In the genomic region with DNA sequence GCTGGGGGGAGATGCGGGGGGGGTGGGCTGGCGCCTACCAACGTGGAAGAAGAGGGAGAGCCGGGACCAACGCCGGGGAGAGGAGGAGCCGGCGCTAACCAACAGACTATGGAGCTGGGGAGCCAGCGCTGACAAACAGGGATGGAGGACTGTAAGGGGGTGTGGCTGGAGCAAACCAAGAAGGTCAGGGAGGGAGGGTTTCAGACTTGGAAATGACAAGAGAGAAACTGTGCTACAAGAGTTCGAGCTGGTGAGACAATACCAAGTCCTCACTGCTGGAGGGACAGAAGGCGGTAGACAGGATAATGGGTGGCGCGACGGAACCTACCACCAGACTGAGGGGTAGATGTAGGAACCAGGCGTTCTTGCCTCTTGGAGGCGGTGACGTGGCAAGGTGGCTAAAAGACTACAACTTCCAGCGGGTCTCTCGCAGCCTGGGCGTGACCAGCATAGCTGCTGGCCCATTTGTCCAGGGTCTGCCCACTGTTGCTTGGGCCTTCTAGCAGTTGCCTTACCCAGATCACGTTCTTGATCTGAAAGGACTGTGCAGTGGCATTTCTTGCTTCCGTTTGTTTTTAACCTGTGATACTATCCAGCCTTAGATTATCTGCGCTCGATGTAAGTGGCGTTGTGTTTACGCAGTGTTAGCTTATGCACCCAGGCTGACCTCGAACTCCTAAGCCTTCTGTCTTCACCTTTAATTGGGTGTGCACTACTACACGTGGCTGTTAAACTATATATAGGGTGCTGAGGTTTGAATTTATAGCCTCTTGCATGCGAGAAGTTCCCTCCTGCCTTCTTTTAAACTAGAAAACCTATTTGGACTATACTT, we compare ENCODE assay signal across 8 mouse cellular contexts. TPM values are rescaled to one million over a fixed set of nuclear protein-coding genes. Genes with fewer than 3 reads are reported as not detected.
DNase-seq lines count a peak whose midpoint lies in the region; ATAC-seq and TF ChIP-seq lines count a peak whose summit lies in the region.

Gene Ptov1, minus strand, starts transcription at position 92 of the 832 bp plus-strand sequence.

- peaks cover 60% of the 10 kb centered on the region for H3K4me1 ChIP-seq in erythroblast, embryonic 14.5 days (ENCODE audit: control insufficient read depth)
- H3K4me1 ChIP-seq in heart, embryonic 11.5 days (ENCODE audit: control insufficient read depth, insufficient read depth, low read length) = peaks cover 51% of the 10 kb centered on the region
- H3K4me1 ChIP-seq in kidney, embryonic 16.5 days (ENCODE audit: insufficient read depth, low read length) = peaks cover 41% of the 10 kb centered on the region
- H3K4me1 ChIP-seq in liver, adult 2 months (ENCODE audit: control insufficient read depth, insufficient read depth, low read length) = peaks cover 19% of the 10 kb centered on the region

- peak within 1 kb of the TSS; percentile 100 for H3K9ac ChIP-seq in heart, embryonic 11.5 days (ENCODE audit: low read depth, low read length)
- H3K9ac ChIP-seq in kidney, embryonic 16.5 days (replicated peaks; ENCODE audit: low read length) = peak within 1 kb of the TSS; percentile 100
- H3K9ac ChIP-seq in liver, adult 2 months (ENCODE audit: low read depth, low read length) = peak within 1 kb of the TSS; percentile 99

- peaks cover 39% of the 10 kb centered on the region for H3K79me2 ChIP-seq in C2C12 (ENCODE audit: control insufficient read depth, insufficient read depth)
- H3K79me2 ChIP-seq in liver, adult 2 months (ENCODE audit: control insufficient read depth, insufficient read depth, low read length) = peaks cover 5% of the 10 kb centered on the region; the same call in 1 of the 2 replicates
- peaks cover 37% of the 10 kb centered on the region for H3K79me2 ChIP-seq in myocyte (ENCODE audit: control insufficient read depth, insufficient read depth)

- 7% methylated on average over 29 of the region's 29 CpGs for WGBS in heart, embryonic 11.5 days (ENCODE audit: insufficient replicate concordance)
- 5% methylated on average over 29 of the region's 29 CpGs for WGBS in kidney, embryonic 16.5 days
- WGBS in liver, adult 2 months = 4% methylated on average over 29 of the region's 29 CpGs

- DNase-seq in brain, embryonic 14.5 days (ENCODE audit: low read depth) = peak; percentile 100
- peak; percentile 98 for DNase-seq in liver, adult 2 months (ENCODE audit: extremely low read depth, low read depth, low spot score)
- DNase-seq in splenic B cell, adult 2 months (ENCODE audit: low read depth, low spot score) = peak; percentile 78

- H3K4me3 ChIP-seq in C2C12 (ENCODE audit: insufficient read depth, poor library complexity, severe bottlenecking) = peak within 1 kb of the TSS; percentile 78
- H3K4me3 ChIP-seq in erythroblast, embryonic 14.5 days (replicated peaks) = peak within 1 kb of the TSS; percentile 77
- H3K4me3 ChIP-seq in heart, embryonic 11.5 days (ENCODE audit: low read depth, low read length) = peak within 1 kb of the TSS; percentile 97
- H3K4me3 ChIP-seq in kidney, embryonic 16.5 days (ENCODE audit: low read length) = peak within 1 kb of the TSS; percentile 71
- H3K4me3 ChIP-seq in liver, adult 2 months (ENCODE audit: insufficient read depth, low read depth, low read length) = peak within 1 kb of the TSS; percentile 89
- peak within 1 kb of the TSS; percentile 19 for H3K4me3 ChIP-seq in myocyte

- no peak for TF ChIP-seq CTCF in C2C12 (IDR thresholded peaks at IDR 0.05; ENCODE audit: control insufficient read depth, insufficient read depth, insufficient read length)
- TF ChIP-seq CTCF in brain, embryonic 14.5 days (IDR thresholded peaks at IDR 0.05; ENCODE audit: borderline replicate concordance, extremely low read depth, insufficient read depth, insufficient read length) = 0 out of 2 replicates have a peak, but pooled peaks have one; percentile 5
- no peak for TF ChIP-seq CTCF in liver, adult 2 months (IDR thresholded peaks at IDR 0.05; ENCODE audit: low read depth, low read length)

- peak within 1 kb of the TSS; percentile 82 for H3K4me2 ChIP-seq in heart, embryonic 11.5 days
- H3K4me2 ChIP-seq in kidney, embryonic 16.5 days (replicated peaks; ENCODE audit: low read depth, low read length) = peak within 1 kb of the TSS; percentile 91
- H3K4me2 ChIP-seq in myocyte (ENCODE audit: low read depth) = peak within 1 kb of the TSS; percentile 92

- H3K9me3 ChIP-seq in erythroblast, embryonic 14.5 days (ENCODE audit: control insufficient read depth, low read length) = no peaks in the 10 kb centered on the region
- no peaks in the 10 kb centered on the region for H3K9me3 ChIP-seq in heart, embryonic 11.5 days (replicated peaks; ENCODE audit: control insufficient read depth, low read length)
- H3K9me3 ChIP-seq in kidney, embryonic 16.5 days (ENCODE audit: low read length) = no peaks in the 10 kb centered on the region

- peak; percentile 87 for ATAC-seq in heart, embryonic 11.5 days (replicated peaks; ENCODE audit: insufficient number of reproducible peaks, low FRiP score, low TSS enrichment)
- peak; percentile 94 for ATAC-seq in kidney, embryonic 16.5 days (ENCODE audit: low FRiP score, low TSS enrichment)

- H3ac ChIP-seq in C2C12 (ENCODE audit: control insufficient read depth, insufficient read length, low read depth) (peak within 1 kb of the TSS; percentile 87), myocyte (ENCODE audit: control insufficient read depth, insufficient read length) (peak within 1 kb of the TSS; percentile 77)

- H3K36me3 ChIP-seq in C2C12 (ENCODE audit: control insufficient read depth, insufficient read depth) (peaks cover 8% of the 10 kb centered on the region), myocyte (ENCODE audit: control insufficient read depth, insufficient read depth) (no peaks in the 10 kb centered on the region)
- H3K36me3 ChIP-seq in erythroblast, embryonic 14.5 days (ENCODE audit: control insufficient read depth) = peaks cover 14% of the 10 kb centered on the region
- peaks cover 3% of the 10 kb centered on the region; the same call in 1 of the 2 replicates for H3K36me3 ChIP-seq in heart, embryonic 11.5 days (ENCODE audit: control insufficient read depth, insufficient read depth, low read length)
- H3K36me3 ChIP-seq in kidney, embryonic 16.5 days (ENCODE audit: insufficient read depth, low read length) = peaks cover 5% of the 10 kb centered on the region; the same call in 1 of the 2 replicates
- H3K36me3 ChIP-seq in liver, adult 2 months (ENCODE audit: control insufficient read depth, insufficient read depth, low read length) = no peaks in the 10 kb centered on the region
- H3K36me3 ChIP-seq in splenic B cell, adult 2 months (ENCODE audit: control insufficient read depth, insufficient read depth, low read length, poor library complexity, severe bottlenecking) = no peaks in the 10 kb centered on the region

- peak; percentile 3; the same call in 1 of the 2 replicates for TF ChIP-seq POLR2A in brain, embryonic 14.5 days (IDR thresholded peaks at IDR 0.05; ENCODE audit: borderline replicate concordance, extremely low read depth, insufficient read depth, insufficient read length, poor library complexity, severe bottlenecking)
- 0 out of 2 replicates have a peak, but pooled peaks have one; percentile 15 for TF ChIP-seq POLR2A in liver, adult 2 months (IDR thresholded peaks at IDR 0.05; ENCODE audit: extremely low read depth, insufficient read depth, low read length)
- TF ChIP-seq POLR2A in myocyte (IDR thresholded peaks at IDR 0.05; ENCODE audit: insufficient read length, low read depth) = peak; percentile 60

- peak within 1 kb of the TSS; percentile 100 for H3K27ac ChIP-seq in heart, embryonic 11.5 days (ENCODE audit: low read depth, low read length)
- H3K27ac ChIP-seq in kidney, embryonic 16.5 days (ENCODE audit: low read length) = peak within 1 kb of the TSS; percentile 100
- H3K27ac ChIP-seq in liver, adult 2 months (replicated peaks; ENCODE audit: insufficient read depth, low read depth, low read length) = peak within 1 kb of the TSS; percentile 94

- peaks cover 33% of the 10 kb centered on the region for H3K79me3 ChIP-seq in C2C12 (ENCODE audit: low read depth)

- H3K27me3 ChIP-seq in C2C12 (ENCODE audit: control insufficient read depth, insufficient read depth, insufficient read length) (no peaks in the 10 kb centered on the region), myocyte (ENCODE audit: control insufficient read depth, insufficient read depth, insufficient read length) (no peaks in the 10 kb centered on the region)
- peaks cover 3% of the 10 kb centered on the region; the same call in 1 of the 2 replicates for H3K27me3 ChIP-seq in erythroblast, embryonic 14.5 days (ENCODE audit: control insufficient read depth)
- H3K27me3 ChIP-seq in heart, embryonic 11.5 days (ENCODE audit: control insufficient read depth, insufficient read depth, low read length) = no peaks in the 10 kb centered on the region
- H3K27me3 ChIP-seq in kidney, embryonic 16.5 days (ENCODE audit: insufficient read depth, low read length) = no peaks in the 10 kb centered on the region
- H3K27me3 ChIP-seq in liver, adult 2 months (ENCODE audit: control insufficient read depth, insufficient read depth, low read length) = no peaks in the 10 kb centered on the region
- no peaks in the 10 kb centered on the region for H3K27me3 ChIP-seq in splenic B cell, adult 2 months (ENCODE audit: control insufficient read depth, insufficient read depth, low read length, poor library complexity, severe bottlenecking)

TF ChIP-seq in C2C12, 6 proteins besides CTCF, POLR2A, EP300 and RAD21:
- no peak for TF ChIP-seq MYOD1 (IDR thresholded peaks at IDR 0.05; ENCODE audit: control insufficient read depth, insufficient read length, low read depth)
- TF ChIP-seq MAX (IDR thresholded peaks at IDR 0.05) = no peak
TF ChIP-seq in C2C12: peak in this region for 0.

TF ChIP-seq in myocyte, 11 proteins besides CTCF, POLR2A, EP300 and RAD21:
- no peak for TF ChIP-seq REST (IDR thresholded peaks at IDR 0.05; ENCODE audit: insufficient read depth, insufficient read length)
- peak in 1 of 3 experiments; percentile 14 for TF ChIP-seq MYOG (IDR thresholded peaks at IDR 0.05; ENCODE audit: control insufficient read depth in 1 of 3, insufficient read depth in 1 of 3, insufficient read length in 2 of 3, low read depth in 2 of 3)
- peak in 1 of 3 experiments; percentile 7 for TF ChIP-seq MYOD1 (IDR thresholded peaks at IDR 0.05; ENCODE audit: control insufficient read depth in 1 of 3, insufficient read length in 2 of 3, low read depth in 2 of 3)
- TF ChIP-seq POLR2AphosphoS2 (IDR thresholded peaks at IDR 0.05; ENCODE audit: insufficient read length, low read depth) = peak; percentile 91
TF ChIP-seq in myocyte: peak in this region for 3.

RNA-seq across cellular contexts. Expression of gene Ptov1, which starts in this region (rescaled TPM):
- polyA plus RNA-seq in C2C12 (2012; fragmentation: generic; extraction: Trizol) = 221 TPM
- polyA plus RNA-seq in brain, embryonic 14.5 days (2012; rRNA removed) = 927 and 1,026 TPM in 2 replicates
- polyA plus RNA-seq in erythroblast, embryonic 14.5 days (2012) = 7.3 and 8.9 TPM in 2 replicates
- polyA plus RNA-seq in heart, embryonic 11.5 days (2014; fragmentation: Nextera tagmentation; extraction: Ambion mirVana) = 205 and 218 TPM in 2 replicates
- 371 and 404 TPM in 2 replicates for polyA plus RNA-seq in kidney, embryonic 16.5 days (2015; fragmentation: Nextera tagmentation; extraction: Ambion mirVana)
- total RNA-seq in liver, adult 2 months (2014; rRNA removed) = 17.0 and 32.8 TPM in 2 replicates
- polyA plus RNA-seq in liver, adult 2 months (2012; rRNA removed) = 76.1 and 91.6 TPM in 2 replicates
- polyA plus RNA-seq in myocyte (2012; fragmentation: generic; extraction: Trizol) = 298 TPM

Comparison
In these comparisons a context has a peak if more than half of its experiments do, and no peak if none do; other contexts are left out.
1. Peak in every context shown above with its lines: DNase-seq, ATAC-seq, H3K4me3 ChIP-seq and H3K27ac ChIP-seq.
2. H3K4me3 ChIP-seq: peak in every context shown above with its lines; median percentile 97 in heart, embryonic 11.5 days; 89 in liver, adult 2 months; 78 in C2C12; 77 in erythroblast, embryonic 14.5 days; 71 in kidney, embryonic 16.5 days; 19 in myocyte.
3. POLR2A ChIP-seq: peak in every context shown above with its lines; median percentile 60 in myocyte; 15 in liver, adult 2 months; 3 in brain, embryonic 14.5 days.